Mouse (Mus musculus) embryonic facial prominence, embryonic 14.5 days (tissue): Measurements from ENCODE around the gene Rgs8. TPM values are rescaled to one million over a fixed set of nuclear protein-coding genes. Genes with fewer than 3 reads are reported as not detected.

Experiments used
- ATAC-seq: fragments of 200-750 bp; cut with Nextera tagmentation; 2 replicates; pipeline ENCODE4 v1.8.0; 2017; ENCODE audit warnings: low read depth, moderate number of reproducible peaks, moderate TSS enrichment
- DNase-seq: peaks from one replicate; pipeline ENCODE4 v3.0.0-alpha.2; 2015; ENCODE audit warnings: low spot score
- H3K27ac ChIP-seq: fragments of 300-500 bp; sonication (generic); replicated peaks from 2 replicates; pipeline ENCODE4 v1.5.1; 2014; ENCODE audit warnings: low read depth, mild to moderate bottlenecking, low read length, moderate library complexity
- H3K27me3 ChIP-seq: fragments of 300-500 bp; sonication (generic); replicated peaks from 2 replicates; pipeline ENCODE4 v1.6.1; 2014; ENCODE audit warnings: low read length; ENCODE audit not compliant: control insufficient read depth, insufficient read depth
- H3K36me3 ChIP-seq: fragments of 300-500 bp; sonication (generic); 2 replicates; pipeline ENCODE4 v1.6.1; 2014; ENCODE audit warnings: low read length, mixed read lengths; ENCODE audit not compliant: control insufficient read depth, insufficient read depth
- H3K4me1 ChIP-seq: fragments of 300-500 bp; sonication (generic); 2 replicates; pipeline ENCODE4 v1.6.1; 2014; ENCODE audit warnings: antibody characterized with exemption, low read length; ENCODE audit not compliant: control insufficient read depth, insufficient read depth
- H3K4me2 ChIP-seq: fragments of 300-500 bp; sonication (generic); 2 replicates; pipeline ENCODE4 v1.6.1; 2014; ENCODE audit warnings: low read depth, mild to moderate bottlenecking, low read length, moderate library complexity, mixed read lengths
- H3K4me3 ChIP-seq: fragments of 300-500 bp; sonication (generic); 2 replicates; pipeline ENCODE4 v1.5.1; 2014; ENCODE audit warnings: low read depth, mild to moderate bottlenecking, low read length
- H3K9ac ChIP-seq: fragments of 300-500 bp; sonication (generic); 2 replicates; pipeline ENCODE4 v1.6.1; 2014; ENCODE audit warnings: low read depth, mild to moderate bottlenecking, low read length, moderate library complexity, mixed read lengths
- H3K9me3 ChIP-seq: fragments of 300-500 bp; sonication (generic); 2 replicates; pipeline ENCODE4 v1.6.1; 2016; ENCODE audit warnings: low read length; ENCODE audit not compliant: control insufficient read depth
- WGBS: fragments of 180-500 bp; shearing (Covaris S2); extraction: QIAGEN DNeasy Blood & Tissue Kit; methylation state at CpG from one replicate; pipeline ENCODE4 v1.1.7; 2014; 5-methylcytosine and 5-hydroxymethylcytosine counted together
- polyA plus RNA-seq: library from polyadenylated mRNA; unstranded; fragments of >200 nt; fragmentation: Nextera tagmentation; extraction: Ambion mirVana; gene quantifications from 2 replicates; pipeline ENCODE4 v1.2.1, GENCODE M21; 2014

The Rgs8 gene
- polyA plus RNA-seq, 1 experiment from 2014 or later, result 1.4 TPM

DNA sequence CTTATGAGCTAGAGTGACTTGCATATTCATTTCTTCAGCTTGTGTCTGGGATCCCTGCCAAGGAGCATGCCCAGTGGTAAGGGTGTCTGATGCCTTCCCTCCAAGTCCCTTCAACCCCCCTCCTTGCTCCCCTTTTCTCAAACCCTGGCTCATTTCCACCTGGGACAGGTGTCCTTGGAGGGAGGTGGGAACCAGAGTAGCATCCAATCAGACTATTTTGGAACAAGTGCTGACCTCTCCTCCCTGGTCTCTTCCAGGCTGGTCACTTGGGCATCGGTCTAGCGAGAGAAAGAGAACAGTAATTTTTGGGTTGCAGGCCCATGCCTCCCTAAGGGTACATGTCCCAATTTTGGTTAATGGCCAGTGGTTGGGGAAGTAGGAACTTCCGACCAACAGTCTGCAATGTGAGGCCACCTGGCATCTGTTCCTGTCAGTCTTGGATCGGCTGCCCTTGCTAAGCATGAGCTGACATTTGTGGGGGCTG is 14.5 kb downstream of the Rgs8 start:
- 68% methylated on average over 4 of the region's 4 CpGs for WGBS
- no peaks in the 10 kb centered on the region for H3K9me3 ChIP-seq
- no peaks in the 10 kb centered on the region for H3K36me3 ChIP-seq
- H3K27me3 ChIP-seq, result peaks cover 10% of the 10 kb centered on the region; the same call in 1 of the 2 replicates
- no peak overlapping the region for H3K4me3 ChIP-seq
- no peak for ATAC-seq
- no peak overlapping the region for H3K4me2 ChIP-seq
- peaks cover 21% of the 10 kb centered on the region for H3K4me1 ChIP-seq
- H3K27ac ChIP-seq, result no peak overlapping the region
- DNase-seq, result peak; percentile 49
- no peak overlapping the region for H3K9ac ChIP-seq

DNA sequence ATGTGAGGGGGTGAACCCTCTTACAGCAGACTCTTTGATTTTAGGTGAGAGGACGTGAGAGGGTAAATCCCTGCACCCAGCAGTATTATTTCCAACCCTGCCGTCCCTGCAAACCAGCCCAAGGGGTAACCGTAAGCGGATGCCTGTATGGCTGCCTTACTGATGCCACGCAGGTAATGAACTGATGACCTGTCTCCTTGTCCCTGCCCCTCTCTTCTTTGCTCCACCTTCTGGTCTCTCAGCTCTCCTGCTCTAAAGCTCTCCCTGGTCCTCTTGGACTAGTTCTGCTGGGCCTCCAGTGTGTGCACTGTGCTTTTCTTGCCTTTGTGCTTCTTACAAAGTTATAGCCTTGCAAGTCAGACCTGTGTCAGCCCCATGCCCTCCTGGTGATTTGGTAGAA is 15.0 kb downstream of the Rgs8 start:
- H3K9ac ChIP-seq, result no peak overlapping the region
- no peak overlapping the region for H3K27ac ChIP-seq
- WGBS, result 60% methylated on average over 5 of the region's 5 CpGs
- H3K9me3 ChIP-seq, result no peaks in the 10 kb centered on the region
- no peaks in the 10 kb centered on the region for H3K36me3 ChIP-seq
- H3K4me3 ChIP-seq, result no peak overlapping the region
- no peak overlapping the region for H3K4me2 ChIP-seq
- peaks cover 21% of the 10 kb centered on the region for H3K4me1 ChIP-seq
- DNase-seq, result no peak
- ATAC-seq, result no peak
- peaks cover 10% of the 10 kb centered on the region; the same call in 1 of the 2 replicates for H3K27me3 ChIP-seq

DNA sequence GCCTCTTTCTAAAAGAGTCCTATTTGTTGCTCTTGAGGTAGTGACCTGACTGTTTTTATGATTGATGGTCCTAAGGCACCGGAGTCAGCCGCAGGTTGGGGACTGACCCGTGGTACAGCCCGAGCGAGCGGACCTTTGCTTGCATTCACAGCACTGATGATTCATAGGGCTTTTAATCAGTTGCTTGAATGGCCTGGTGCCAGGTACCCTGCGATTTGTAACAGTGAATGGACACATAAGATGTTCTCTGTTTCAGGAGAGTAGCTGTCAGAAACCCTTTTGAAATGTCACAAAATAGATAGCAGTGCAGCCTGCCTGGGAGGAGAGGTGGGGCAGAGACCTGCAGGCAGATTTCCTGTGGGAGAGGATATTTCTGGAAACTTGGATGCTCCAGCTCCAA is 16.3 kb downstream of the Rgs8 start:
- Histone ChIP-seq H3K9ac (no peak overlapping the region), H3K4me3 (no peak overlapping the region), H3K36me3 (no peaks in the 10 kb centered on the region), H3K4me2 (no peak overlapping the region), H3K9me3 (no peaks in the 10 kb centered on the region), H3K27me3 (peaks cover 10% of the 10 kb centered on the region; the same call in 1 of the 2 replicates), H3K27ac (no peak overlapping the region), H3K4me1 (peaks cover 21% of the 10 kb centered on the region)
- ATAC-seq (no peak), DNase-seq (no peak)
- WGBS, result 78% methylated on average over 7 of the region's 7 CpGs

DNA sequence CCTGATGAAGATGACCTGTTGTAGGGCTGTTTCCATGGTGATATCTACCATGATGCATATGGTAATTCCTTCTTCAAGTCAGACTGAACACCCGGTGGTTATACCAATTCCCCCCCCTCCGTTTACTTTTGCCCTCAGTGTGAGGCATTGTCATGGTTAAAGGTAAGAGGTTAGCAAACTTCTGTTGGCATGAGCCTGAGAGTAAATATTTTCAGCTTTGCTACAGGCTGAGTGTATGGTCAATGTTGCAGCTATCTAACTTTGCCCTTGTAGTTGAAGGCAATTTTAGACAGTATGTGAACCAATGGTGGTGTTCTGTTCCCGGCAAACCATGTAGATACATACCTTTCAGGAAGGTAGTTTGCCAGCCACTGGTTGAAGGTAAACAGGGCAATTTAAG is 16.9 kb downstream of the Rgs8 start:
- no peak overlapping the region for H3K4me3 ChIP-seq
- no peak for DNase-seq
- H3K27ac ChIP-seq, result no peak overlapping the region
- H3K4me1 ChIP-seq, result peaks cover 21% of the 10 kb centered on the region
- H3K36me3 ChIP-seq, result no peaks in the 10 kb centered on the region
- no peak overlapping the region for H3K9ac ChIP-seq
- H3K9me3 ChIP-seq, result no peaks in the 10 kb centered on the region
- 74% methylated on average over 3 of the region's 3 CpGs for WGBS
- H3K4me2 ChIP-seq, result no peak overlapping the region
- no peak for ATAC-seq
- peaks cover 6% of the 10 kb centered on the region; the same call in 1 of the 2 replicates for H3K27me3 ChIP-seq

DNA sequence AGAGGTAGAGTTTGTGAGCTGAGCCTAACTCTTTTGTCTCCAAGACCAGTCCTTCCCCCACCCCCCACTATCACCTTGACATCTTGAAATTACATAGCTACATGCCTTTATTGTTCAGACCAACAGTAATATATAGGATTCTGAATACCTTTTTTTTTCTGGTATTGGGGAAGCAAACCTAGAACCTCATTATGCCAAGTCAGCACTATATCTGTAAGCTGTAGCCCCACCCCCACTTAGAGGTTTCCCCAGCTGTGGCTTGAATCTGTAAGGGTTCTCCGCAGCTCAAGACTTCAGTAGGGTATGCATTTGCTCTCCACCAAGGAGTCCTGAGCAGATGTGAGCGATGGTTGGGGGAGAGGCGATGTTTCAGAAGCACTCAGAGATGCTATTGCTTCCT is 18.5 kb downstream of the Rgs8 start:
- no peak overlapping the region for H3K27ac ChIP-seq
- ATAC-seq (no peak), DNase-seq (no peak)
- no peaks in the 10 kb centered on the region for H3K9me3 ChIP-seq
- 84% methylated on average over 3 of the region's 3 CpGs for WGBS
- H3K36me3 ChIP-seq, result no peaks in the 10 kb centered on the region
- no peak overlapping the region for H3K4me3 ChIP-seq
- H3K4me2 ChIP-seq, result no peak overlapping the region
- H3K9ac ChIP-seq, result no peak overlapping the region
- H3K4me1 ChIP-seq, result peaks cover 7% of the 10 kb centered on the region
- 0 out of 2 replicates have a peak, but pooled peaks cover 6% of the 10 kb centered on the region for H3K27me3 ChIP-seq

DNA sequence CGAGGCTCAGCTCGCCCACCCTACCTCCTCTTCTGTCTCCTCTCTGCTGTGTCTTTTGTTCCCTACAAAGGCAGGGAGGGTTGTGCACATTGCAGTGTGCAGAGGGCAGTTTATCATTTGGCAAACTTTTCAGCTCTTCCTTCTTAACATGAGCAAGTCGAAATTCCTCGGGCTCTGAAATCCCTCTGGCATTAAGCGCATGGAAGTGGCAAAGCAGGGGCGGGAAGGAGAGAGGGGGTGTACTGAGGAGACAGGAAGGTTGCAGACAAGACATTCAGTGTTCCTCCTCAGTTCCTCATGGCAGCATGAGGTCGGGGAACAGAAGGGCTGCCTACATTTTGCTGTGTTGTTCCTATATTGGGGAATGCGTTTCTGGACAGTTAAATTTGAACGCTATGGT is 19.9 kb downstream of the Rgs8 start:
- WGBS, result 48% methylated on average over 7 of the region's 9 CpGs
- Histone ChIP-seq H3K36me3 (no peaks in the 10 kb centered on the region), H3K9ac (no peak overlapping the region), H3K9me3 (no peaks in the 10 kb centered on the region), H3K4me2 (no peak overlapping the region), H3K27ac (no peak overlapping the region), H3K27me3 (0 out of 2 replicates have a peak, but pooled peaks cover 2% of the 10 kb centered on the region), H3K4me1 (peaks cover 4% of the 10 kb centered on the region; the same call in 1 of the 2 replicates), H3K4me3 (no peak overlapping the region)
- no peak for DNase-seq
- ATAC-seq, result no peak

DNA sequence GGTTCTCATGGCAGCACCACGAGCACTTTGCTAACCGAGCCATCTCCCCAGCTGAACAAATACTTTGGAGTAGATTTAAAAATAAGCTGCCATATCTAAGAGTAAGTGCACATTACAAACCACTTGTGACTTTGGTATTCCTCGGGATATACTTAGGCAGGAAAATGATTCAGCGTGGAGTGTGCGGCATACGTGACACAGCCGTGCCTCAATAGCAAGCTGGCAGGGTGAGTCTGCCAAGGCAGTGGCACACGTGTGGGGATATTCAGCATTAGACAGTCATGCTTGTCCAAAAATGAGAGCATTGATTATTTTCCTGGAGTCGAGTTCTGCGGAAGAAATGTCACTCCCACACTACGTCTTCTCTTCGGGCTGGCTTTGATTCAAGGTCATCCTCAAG is 21.1 kb downstream of the Rgs8 start:
- H3K4me3 ChIP-seq, result no peak overlapping the region
- no peak overlapping the region for H3K4me2 ChIP-seq
- DNase-seq (no peak), ATAC-seq (no peak)
- H3K9me3 ChIP-seq, result no peaks in the 10 kb centered on the region
- H3K36me3 ChIP-seq, result no peaks in the 10 kb centered on the region
- WGBS, result 73% methylated on average over 12 of the region's 12 CpGs
- no peak overlapping the region for H3K9ac ChIP-seq
- H3K27ac ChIP-seq, result no peak overlapping the region
- no peaks in the 10 kb centered on the region for H3K27me3 ChIP-seq
- no peaks in the 10 kb centered on the region for H3K4me1 ChIP-seq

DNA sequence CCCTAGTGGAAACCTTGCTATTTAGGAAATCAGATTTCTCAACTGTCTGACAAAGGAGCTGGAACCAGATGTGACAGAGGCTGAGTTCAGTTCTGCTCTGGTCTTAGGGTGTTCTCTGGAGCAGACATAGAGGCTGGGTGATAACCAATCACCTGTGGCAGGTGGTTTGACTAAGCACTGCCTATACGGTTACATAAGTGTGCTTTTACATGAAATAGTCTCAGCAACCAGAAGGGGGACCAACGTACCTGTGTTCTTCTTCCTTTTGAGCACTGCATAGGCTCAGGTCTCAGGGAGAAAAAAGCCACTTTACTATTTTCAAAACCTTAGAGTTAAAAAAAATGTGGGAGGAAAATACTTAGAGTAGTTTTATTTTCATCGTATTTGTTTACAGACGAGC is 22.8 kb downstream of the Rgs8 start:
- ATAC-seq, result no peak
- no peak overlapping the region for H3K9ac ChIP-seq
- H3K27ac ChIP-seq, result no peak overlapping the region
- no peak overlapping the region for H3K4me2 ChIP-seq
- DNase-seq, result no peak
- H3K4me3 ChIP-seq, result no peak overlapping the region
- 0 out of 2 replicates have a peak, but pooled peaks cover 6% of the 10 kb centered on the region for H3K4me1 ChIP-seq
- H3K36me3 ChIP-seq, result no peaks in the 10 kb centered on the region
- H3K27me3 ChIP-seq, result no peaks in the 10 kb centered on the region
- WGBS, result 80% methylated on average over 4 of the region's 4 CpGs
- no peaks in the 10 kb centered on the region for H3K9me3 ChIP-seq

DNA sequence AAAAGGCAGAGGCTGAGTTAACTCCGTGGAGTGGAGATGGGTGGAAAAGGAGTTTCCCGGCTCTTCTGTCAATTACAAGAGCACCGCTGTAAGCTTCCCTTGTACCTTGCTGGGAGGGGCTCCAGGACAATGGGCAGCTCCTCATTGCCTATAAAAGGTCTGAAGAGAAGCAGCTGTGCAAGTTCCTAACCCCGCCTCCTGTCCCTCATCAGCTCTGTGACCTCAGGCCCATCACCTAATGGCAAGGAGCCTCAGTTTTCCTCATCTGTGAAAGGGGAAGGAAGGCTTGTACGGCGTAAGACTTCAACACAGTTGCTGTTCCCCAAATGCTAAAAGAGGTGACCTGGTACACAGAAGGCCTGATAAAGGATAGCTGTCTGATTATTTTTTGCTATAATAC is 24.8 kb downstream of the Rgs8 start:
- Histone ChIP-seq H3K4me2 (no peak overlapping the region), H3K27me3 (no peaks in the 10 kb centered on the region), H3K4me1 (0 out of 2 replicates have a peak, but pooled peaks cover 6% of the 10 kb centered on the region), H3K4me3 (no peak overlapping the region), H3K9me3 (no peaks in the 10 kb centered on the region), H3K9ac (no peak overlapping the region), H3K36me3 (no peaks in the 10 kb centered on the region), H3K27ac (no peak overlapping the region)
- ATAC-seq (no peak), DNase-seq (no peak)
- 59% methylated on average over 6 of the region's 6 CpGs for WGBS
